Mouse (Mus musculus) G1E (cell line): ENCODE data around the gene Ylpm1.

ENCODE experiments used
- CTCF ChIP-seq: IDR thresholded peaks from 2 replicates; pipeline ENCODE4 v1.5.1; 2012; ENCODE audit warnings: low read depth, low read length, inconsistent platforms, mixed read lengths
- GATA1 ChIP-seq: IDR thresholded peaks from 2 replicates; pipeline ENCODE4 v1.6.1; 2012; ENCODE audit warnings: borderline replicate concordance, low read length, inconsistent platforms, mixed read lengths
- GATA2 ChIP-seq: IDR thresholded peaks from 2 replicates; pipeline ENCODE4 v1.6.1; 2012; ENCODE audit warnings: low read depth, low read length, inconsistent platforms, borderline replicate concordance
- POLR2AphosphoS5 ChIP-seq: IDR thresholded peaks from 2 replicates; pipeline ENCODE4 v1.6.1; 2012; ENCODE audit warnings: low read depth, low read length, inconsistent platforms; ENCODE audit not compliant: insufficient replicate concordance
- TAL1 ChIP-seq: conservative IDR thresholded peaks from 2 replicates; pipeline ENCODE4 v1.6.1; 2012; ENCODE audit warnings: low read depth, low read length, inconsistent platforms, mixed read lengths

GRCm38 (mm10) chr12:85012185-85012584 is 16.1 kb downstream of the Ylpm1 start:
- TF ChIP-seq CTCF (no peak), POLR2AphosphoS5 (no peak), TAL1 (no peak), GATA1 (no peak), GATA2 (no peak)
